Mouse (Mus musculus) liver, embryonic 16.5 days (tissue): ENCODE measurements at regions not wholly inside any gene's neighbourhood (a gene's known extent, or its start where the extent isn't known, plus 50 kb on each side); places are given as distances from the start of the nearest gene placed in this dataset.

Source experiments
- ATAC-seq: fragments of 200-750 bp; cut with Nextera tagmentation; 2 replicates; pipeline ENCODE4 v1.8.0; 2017; ENCODE audit warnings: low read depth, mild to moderate bottlenecking, moderate number of reproducible peaks, moderate library complexity
- H3K27ac ChIP-seq: fragments of 300-500 bp; sonication (generic); 2 replicates; pipeline ENCODE4 v1.5.1; 2014; ENCODE audit warnings: mild to moderate bottlenecking, low read length
- H3K27me3 ChIP-seq: fragments of 300-500 bp; sonication (generic); 2 replicates; pipeline ENCODE4 v1.6.1; 2014; ENCODE audit warnings: low read depth, low read length, mixed read lengths; ENCODE audit not compliant: control insufficient read depth, insufficient read depth
- H3K36me3 ChIP-seq: fragments of 300-500 bp; sonication (generic); 2 replicates; pipeline ENCODE4 v1.6.1; 2014; ENCODE audit warnings: mild to moderate bottlenecking; ENCODE audit not compliant: control insufficient read depth, insufficient read depth
- H3K4me1 ChIP-seq: fragments of 300-500 bp; sonication (generic); 2 replicates; pipeline ENCODE4 v1.6.1; 2014; ENCODE audit warnings: low read depth, low read length, mixed read lengths; ENCODE audit not compliant: control insufficient read depth
- H3K4me2 ChIP-seq: fragments of 300-500 bp; sonication (generic); 2 replicates; pipeline ENCODE4 v1.6.1; 2014; ENCODE audit warnings: low read depth, low read length, mixed read lengths
- H3K4me3 ChIP-seq: fragments of 300-500 bp; sonication (generic); 2 replicates; pipeline ENCODE4 v1.5.1; 2014; ENCODE audit warnings: low read depth, mild to moderate bottlenecking, low read length
- H3K9ac ChIP-seq: fragments of 300-500 bp; sonication (generic); 2 replicates; pipeline ENCODE4 v1.6.1; 2014; ENCODE audit warnings: low read depth, low read length
- H3K9me3 ChIP-seq: fragments of 300-500 bp; sonication (generic); replicated peaks from 2 replicates; pipeline ENCODE4 v1.6.1; 2016; ENCODE audit warnings: low read length; ENCODE audit not compliant: control insufficient read depth
- WGBS: fragments of 180-500 bp; shearing (Covaris S2); extraction: QIAGEN DNeasy Blood & Tissue Kit; methylation state at CpG from one replicate; pipeline ENCODE4 v1.1.7; 2014; ENCODE audit not compliant: insufficient replicate concordance; 5-methylcytosine and 5-hydroxymethylcytosine counted together

- Histone ChIP-seq H3K27me3 (no peaks in the 10 kb centered on the region), H3K4me3 (no peak overlapping the region), H3K9me3 (no peaks in the 10 kb centered on the region), H3K4me2 (no peak overlapping the region), H3K27ac (no peak overlapping the region), H3K9ac (no peak overlapping the region), H3K36me3 (no peaks in the 10 kb centered on the region), H3K4me1 (no peaks in the 10 kb centered on the region)
- no peak for ATAC-seq
- 42% methylated on average over 3 of the region's 3 CpGs for WGBS
These were observed 246.6 kb downstream of the Zfp326 start for GRCm38 (mm10) chr5:106122928-106123327.

- no peaks in the 10 kb centered on the region for H3K27me3 ChIP-seq
- H3K4me2 ChIP-seq, result no peak overlapping the region
- WGBS, result 59% methylated on average over 1 of the region's 1 CpGs
- H3K4me1 ChIP-seq, result no peaks in the 10 kb centered on the region
- H3K9me3 ChIP-seq, result no peaks in the 10 kb centered on the region
- H3K36me3 ChIP-seq, result no peaks in the 10 kb centered on the region
- no peak overlapping the region for H3K27ac ChIP-seq
- no peak for ATAC-seq
- H3K4me3 ChIP-seq, result no peak overlapping the region
- no peak overlapping the region for H3K9ac ChIP-seq
These were observed 243.2 kb downstream of the Zfp326 start for GRCm38 (mm10) chr5:106119584-106119983.

- H3K4me1 ChIP-seq, result no peaks in the 10 kb centered on the region
These were observed 236.8 kb downstream of the Zfp326 start for GRCm38 (mm10) chr5:106113186-106113585.

GRCm38 (mm10) chr5:106108474-106108971 is 232.2 kb downstream of the Zfp326 start:
- H3K27me3 ChIP-seq, result no peaks in the 10 kb centered on the region
- WGBS, result 33% methylated on average over 8 of the region's 8 CpGs
- H3K4me3 ChIP-seq, result no peak overlapping the region
- no peak overlapping the region for H3K4me2 ChIP-seq
- H3K36me3 ChIP-seq, result no peaks in the 10 kb centered on the region
- H3K9ac ChIP-seq, result no peak overlapping the region
- H3K4me1 ChIP-seq, result no peaks in the 10 kb centered on the region
- H3K9me3 ChIP-seq, result no peaks in the 10 kb centered on the region
- no peak for ATAC-seq
- H3K27ac ChIP-seq, result no peak overlapping the region

More at GRCm38 (mm10) chr5:106113186-106113585, 236.8 kb downstream of the Zfp326 start:
- no peaks in the 10 kb centered on the region for H3K9me3 ChIP-seq
- H3K36me3 ChIP-seq, result no peaks in the 10 kb centered on the region
- no peaks in the 10 kb centered on the region for H3K27me3 ChIP-seq
- H3K27ac ChIP-seq, result no peak overlapping the region
- no peak overlapping the region for H3K4me3 ChIP-seq
- 56% methylated on average over 3 of the region's 3 CpGs for WGBS
- ATAC-seq, result no peak
- H3K4me2 ChIP-seq, result no peak overlapping the region
- no peak overlapping the region for H3K9ac ChIP-seq

GRCm38 (mm10) chr5:106102255-106102654 is 225.9 kb downstream of the Zfp326 start:
- no peaks in the 10 kb centered on the region for H3K9me3 ChIP-seq
- no peak overlapping the region for H3K9ac ChIP-seq
- H3K4me2 ChIP-seq, result no peak overlapping the region
- no peaks in the 10 kb centered on the region for H3K4me1 ChIP-seq
- 64% methylated on average over 4 of the region's 4 CpGs for WGBS
- H3K27me3 ChIP-seq, result no peaks in the 10 kb centered on the region
- ATAC-seq, result no peak
- H3K27ac ChIP-seq, result no peak overlapping the region
- no peak overlapping the region for H3K4me3 ChIP-seq
- H3K36me3 ChIP-seq, result no peaks in the 10 kb centered on the region

GRCm38 (mm10) chr5:106098887-106099286 is 222.5 kb downstream of the Zfp326 start:
- H3K4me3 ChIP-seq, result no peak overlapping the region
- no peaks in the 10 kb centered on the region for H3K4me1 ChIP-seq
- no peaks in the 10 kb centered on the region for H3K27me3 ChIP-seq
- no peaks in the 10 kb centered on the region for H3K36me3 ChIP-seq
- ATAC-seq, result no peak
- no peak overlapping the region for H3K27ac ChIP-seq
- H3K9me3 ChIP-seq, result no peaks in the 10 kb centered on the region
- no peak overlapping the region for H3K4me2 ChIP-seq
- 69% methylated on average over 8 of the region's 8 CpGs for WGBS
- no peak overlapping the region for H3K9ac ChIP-seq

GRCm38 (mm10) chr5:106089332-106089731 is 213.0 kb downstream of the Zfp326 start:
- Histone ChIP-seq H3K36me3 (no peaks in the 10 kb centered on the region), H3K9me3 (no peaks in the 10 kb centered on the region), H3K4me2 (no peak overlapping the region), H3K4me1 (no peaks in the 10 kb centered on the region), H3K27ac (no peak overlapping the region), H3K27me3 (no peaks in the 10 kb centered on the region), H3K4me3 (no peak overlapping the region), H3K9ac (no peak overlapping the region)
- WGBS, result 52% methylated on average over 7 of the region's 7 CpGs
- no peak for ATAC-seq

- Histone ChIP-seq H3K27me3 (no peaks in the 10 kb centered on the region), H3K9me3 (no peaks in the 10 kb centered on the region), H3K4me1 (no peaks in the 10 kb centered on the region), H3K9ac (no peak overlapping the region), H3K4me2 (no peak overlapping the region), H3K27ac (no peak overlapping the region), H3K4me3 (no peak overlapping the region), H3K36me3 (no peaks in the 10 kb centered on the region)
- WGBS, result 62% methylated on average over 5 of the region's 5 CpGs
- no peak for ATAC-seq
These were observed 212.3 kb downstream of the Zfp326 start for GRCm38 (mm10) chr5:106088478-106089185.

- Histone ChIP-seq H3K9ac (no peak overlapping the region), H3K4me3 (no peak overlapping the region), H3K27me3 (no peaks in the 10 kb centered on the region), H3K4me1 (no peaks in the 10 kb centered on the region), H3K36me3 (no peaks in the 10 kb centered on the region), H3K9me3 (no peaks in the 10 kb centered on the region), H3K4me2 (no peak overlapping the region), H3K27ac (no peak overlapping the region)
- 68% methylated on average over 4 of the region's 4 CpGs for WGBS
- ATAC-seq, result no peak
These were observed 207.4 kb downstream of the Zfp326 start for GRCm38 (mm10) chr5:106083786-106084185.
